In the genomic region with DNA sequence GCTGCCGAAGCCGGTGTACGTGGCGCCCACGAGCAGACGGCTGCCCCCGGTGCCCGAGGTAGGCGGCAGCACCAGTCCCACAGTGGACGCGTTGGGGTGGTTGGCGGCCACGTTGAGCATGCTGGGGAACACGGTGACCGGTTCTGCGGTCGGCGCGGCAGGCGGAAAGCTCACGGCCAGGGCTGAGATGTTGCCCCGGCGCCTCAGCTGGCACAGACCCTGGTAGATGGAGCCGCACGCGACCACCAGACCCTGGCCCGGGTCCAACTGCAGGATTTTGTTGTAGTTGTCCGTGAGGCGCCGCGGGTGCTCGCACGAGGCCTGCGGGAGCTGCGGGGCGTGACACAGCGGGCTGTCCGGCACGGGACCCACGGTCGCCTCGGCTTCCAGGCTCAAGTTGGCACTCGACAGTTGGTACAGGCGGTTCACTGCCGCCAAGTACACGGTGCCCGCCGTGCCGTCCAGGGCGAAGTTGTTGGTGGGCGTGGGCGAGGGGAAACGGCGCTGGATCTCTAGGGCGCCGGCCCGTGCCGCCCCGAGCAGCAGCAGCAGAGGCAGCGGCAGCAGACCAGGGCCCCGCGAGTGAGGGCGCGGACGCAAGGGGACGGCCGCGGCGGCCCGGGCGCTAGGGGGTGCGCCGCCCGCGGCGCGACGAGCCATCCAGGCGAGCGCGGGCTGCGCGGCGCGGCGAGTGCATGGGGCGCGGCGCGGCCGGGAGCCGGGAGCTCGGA, we compare ENCODE assay signal across 8 mouse cellular contexts. TPM values are rescaled to one million over a fixed set of nuclear protein-coding genes. Genes with fewer than 3 reads are reported as not detected.
DNase-seq lines count a peak whose midpoint lies in the region; ATAC-seq and TF ChIP-seq lines count a peak whose summit lies in the region.

No protein-coding gene starts in this region.

- peaks cover 23% of the 10 kb centered on the region for H3K27me3 ChIP-seq in heart, embryonic 12.5 days (replicated peaks)
- H3K27me3 ChIP-seq in forebrain, postnatal 0 days (ENCODE audit: insufficient read depth, low read length): peaks cover 18% of the 10 kb centered on the region
- peaks cover 30% of the 10 kb centered on the region for H3K27me3 ChIP-seq in limb, embryonic 14.5 days (ENCODE audit: control insufficient read depth, insufficient read depth, low read length)
- H3K27me3 ChIP-seq in neural tube, embryonic 15.5 days (replicated peaks): peaks cover 51% of the 10 kb centered on the region

- H3K4me1 ChIP-seq in heart, embryonic 12.5 days (replicated peaks): peaks cover 74% of the 10 kb centered on the region
- peaks cover 9% of the 10 kb centered on the region for H3K4me1 ChIP-seq in forebrain, postnatal 0 days (ENCODE audit: insufficient read depth)
- H3K4me1 ChIP-seq in limb, embryonic 14.5 days (ENCODE audit: control insufficient read depth, insufficient read depth, low read length): peaks cover 28% of the 10 kb centered on the region
- H3K4me1 ChIP-seq in neural tube, embryonic 15.5 days: peaks cover 33% of the 10 kb centered on the region

- no peak for ATAC-seq in heart, embryonic 12.5 days (ENCODE audit: insufficient number of reproducible peaks, low FRiP score)
- peak; percentile 28 for ATAC-seq in forebrain, postnatal 0 days
- no peak; the same call in 1 of the 2 replicates for ATAC-seq in limb, embryonic 14.5 days (ENCODE audit: low FRiP score, low read depth)
- ATAC-seq in neural tube, embryonic 15.5 days (ENCODE audit: low FRiP score): no peak; the same call in 1 of the 2 replicates

- peak overlapping the region; percentile 84 for H3K27ac ChIP-seq in heart, embryonic 12.5 days (ENCODE audit: poor library complexity, severe bottlenecking)
- peak overlapping the region; percentile 21 for H3K27ac ChIP-seq in forebrain, postnatal 0 days (ENCODE audit: low read depth, low read length)
- H3K27ac ChIP-seq in limb, embryonic 14.5 days (replicated peaks; ENCODE audit: low read depth, low read length): peak overlapping the region; percentile 55
- 0 out of 2 replicates have a peak overlapping the region, but pooled peaks have one; percentile 45 for H3K27ac ChIP-seq in neural tube, embryonic 15.5 days (replicated peaks)

- no peaks in the 10 kb centered on the region for H3K36me3 ChIP-seq in heart, embryonic 12.5 days
- H3K36me3 ChIP-seq in forebrain, postnatal 0 days (ENCODE audit: insufficient read depth): no peaks in the 10 kb centered on the region
- no peaks in the 10 kb centered on the region for H3K36me3 ChIP-seq in limb, embryonic 14.5 days (ENCODE audit: control insufficient read depth, insufficient read depth, low read length)
- H3K36me3 ChIP-seq in neural tube, embryonic 15.5 days: no peaks in the 10 kb centered on the region

- H3K9ac ChIP-seq in heart, embryonic 12.5 days: peak overlapping the region; percentile 82
- peak overlapping the region; percentile 58 for H3K9ac ChIP-seq in forebrain, postnatal 0 days
- peak overlapping the region; percentile 61 for H3K9ac ChIP-seq in limb, embryonic 14.5 days (ENCODE audit: low read depth, low read length, severe bottlenecking)
- H3K9ac ChIP-seq in neural tube, embryonic 15.5 days (replicated peaks): peak overlapping the region; percentile 47

- no peak for TF ChIP-seq CTCF in forebrain, postnatal 0 days (IDR thresholded peaks at IDR 0.05; ENCODE audit: low read depth)

- WGBS in heart, embryonic 12.5 days: 8% methylated on average over 93 of the region's 93 CpGs
- WGBS in forebrain, postnatal 0 days: 2% methylated on average over 93 of the region's 93 CpGs
- WGBS in limb, embryonic 14.5 days: 6% methylated on average over 79 of the region's 93 CpGs
- WGBS in neural tube, embryonic 15.5 days: under 1% methylated on average over 68 of the region's 93 CpGs

- peak overlapping the region; percentile 75 for H3K4me2 ChIP-seq in heart, embryonic 12.5 days
- peak overlapping the region; percentile 94 for H3K4me2 ChIP-seq in forebrain, postnatal 0 days (ENCODE audit: low read depth)
- peak overlapping the region; percentile 90 for H3K4me2 ChIP-seq in limb, embryonic 14.5 days (replicated peaks; ENCODE audit: low read depth, low read length, severe bottlenecking)
- peak overlapping the region; percentile 90 for H3K4me2 ChIP-seq in neural tube, embryonic 15.5 days

- H3K4me3 ChIP-seq in heart, embryonic 12.5 days: peak overlapping the region; percentile 58
- H3K4me3 ChIP-seq in forebrain, postnatal 0 days (ENCODE audit: low read depth, low read length): peak overlapping the region; percentile 62
- peak overlapping the region; percentile 60 for H3K4me3 ChIP-seq in limb, embryonic 14.5 days (replicated peaks; ENCODE audit: low read length)
- H3K4me3 ChIP-seq in neural tube, embryonic 15.5 days (replicated peaks): peak overlapping the region; percentile 54

- peaks cover 13% of the 10 kb centered on the region for H3K9me3 ChIP-seq in heart, embryonic 12.5 days (replicated peaks)
- H3K9me3 ChIP-seq in forebrain, postnatal 0 days (ENCODE audit: low read length): no peaks in the 10 kb centered on the region
- H3K9me3 ChIP-seq in limb, embryonic 14.5 days (ENCODE audit: control insufficient read depth, low read length): no peaks in the 10 kb centered on the region
- H3K9me3 ChIP-seq in neural tube, embryonic 15.5 days (replicated peaks): no peaks in the 10 kb centered on the region

- DNase-seq in heart, adult 8-10 months (ENCODE audit: low spot score): no peak
- DNase-seq in 416B (ENCODE audit: low read depth): peak; percentile 32
- peak; percentile 62 for DNase-seq in adrenal gland, adult 8-10 months
- DNase-seq in forebrain, postnatal 0 days: no peak
- no peak for DNase-seq in limb, embryonic 14.5 days (ENCODE audit: low spot score)
- DNase-seq in layer of hippocampus, adult 9-11 months: no peak

- no peak for TF ChIP-seq POLR2A in limb, embryonic 14.5 days (IDR thresholded peaks at IDR 0.05; ENCODE audit: borderline replicate concordance, extremely low read depth, insufficient read depth, insufficient read length)

RNA-seq across cellular contexts. Expression of a gene that starts 0.5 kb away (rescaled TPM):
- 60.8 and 80.5 TPM in 2 replicates for polyA plus RNA-seq in heart, embryonic 12.5 days (2016; fragmentation: Nextera tagmentation; extraction: Ambion mirVana)
- 10 to 100 TPM; 43.8 to 75.7 (median 63.5) TPM for total RNA-seq in heart, adult 8-10 months (2022)
- 100 to 1,000 TPM; 176 to 243 (median 208) TPM for total RNA-seq in adrenal gland, adult 8-10 months (2022)
- 44.1 and 63.3 TPM in 2 replicates for total RNA-seq in forebrain, postnatal 0 days (2014; rRNA removed)
- 16.9 and 17.6 TPM in 2 replicates for polyA plus RNA-seq in forebrain, postnatal 0 days (2015; fragmentation: Nextera tagmentation; extraction: Ambion mirVana)
- 61.9 and 74.1 TPM in 2 replicates for polyA plus RNA-seq in limb, embryonic 14.5 days (2012; rRNA removed)
- polyA plus RNA-seq in limb, embryonic 14.5 days (2014; fragmentation: Nextera tagmentation; extraction: Ambion mirVana): 39.1 and 50.4 TPM in 2 replicates
- polyA plus RNA-seq in neural tube, embryonic 15.5 days (2015; fragmentation: Nextera tagmentation; extraction: Ambion mirVana): 8.8 and 9.8 TPM in 2 replicates

RNA-seq across cellular contexts. Expression of a gene that starts 49.6 kb away (rescaled TPM):
- polyA plus RNA-seq in heart, embryonic 12.5 days (2016; fragmentation: Nextera tagmentation; extraction: Ambion mirVana): not detected in 2 replicates
- total RNA-seq in heart, adult 8-10 months (2022): not detected
- total RNA-seq in adrenal gland, adult 8-10 months (2022): under 1 TPM in 1 of 4 experiments, not detected in 3; 0.40 TPM
- not detected in 2 replicates for total RNA-seq in forebrain, postnatal 0 days (2014; rRNA removed)
- not detected in 2 replicates for polyA plus RNA-seq in forebrain, postnatal 0 days (2015; fragmentation: Nextera tagmentation; extraction: Ambion mirVana)
- polyA plus RNA-seq in limb, embryonic 14.5 days (2012; rRNA removed): not detected in 2 replicates
- not detected in 2 replicates for polyA plus RNA-seq in limb, embryonic 14.5 days (2014; fragmentation: Nextera tagmentation; extraction: Ambion mirVana)
- polyA plus RNA-seq in neural tube, embryonic 15.5 days (2015; fragmentation: Nextera tagmentation; extraction: Ambion mirVana): not detected in 2 replicates

Comparison
In these comparisons a context has a peak if more than half of its experiments do, and no peak if none do; other contexts are left out.
1. H3K27ac ChIP-seq: peak in every context shown above with its lines; median percentile 84 in heart, embryonic 12.5 days; 55 in limb, embryonic 14.5 days; 45 in neural tube, embryonic 15.5 days; 21 in forebrain, postnatal 0 days.
2. DNase-seq: peak in 416B (single experiment) and adrenal gland, adult 8-10 months (single experiment); none in heart, adult 8-10 months (single experiment), forebrain, postnatal 0 days (single experiment), limb, embryonic 14.5 days (single experiment) and layer of hippocampus, adult 9-11 months (single experiment).
3. Peak in every context shown above with its lines, with median percentiles within 50 percentile points of each other: H3K4me2 ChIP-seq, H3K4me3 ChIP-seq and H3K9ac ChIP-seq.